Mouse (Mus musculus) CD4-positive, CD25-positive, alpha-beta regulatory T cell, adult 9 weeks (primary cell): Measurements from ENCODE around the gene Ankrd31. TPM values are rescaled to one million over a fixed set of nuclear protein-coding genes. Genes with fewer than 3 reads are reported as not detected.

Experiments used
- polyA plus RNA-seq: library from polyadenylated mRNA; unstranded; fragments of 100-300 nt; shearing (Covaris generic); gene quantifications from one replicate; pipeline ENCODE4 v1.2.1, GENCODE M21; 2017

Ankrd31 gene
- not detected for polyA plus RNA-seq

GRCm38 (mm10) chr13:96748109-96748845 lies at the start of gene Ankrd31:
Gene Ankrd31, plus strand, starts transcription at chr13:96748272.

GRCm38 (mm10) chr13:96923999-96924961 lies 176.2 kb downstream of the Ankrd31 start, which contains the start of gene Gcnt4:
Gene Gcnt4, plus strand, starts transcription at chr13:96924689.

Other genes with a start within 250 kb of the Ankrd31 start
- gene Polk, start 205.7 kb upstream of the Ankrd31 start, polyA plus RNA-seq: 23.9 TPM
- gene Col4a3bp, start 205.7 kb upstream of the Ankrd31 start, polyA plus RNA-seq: 5.6 TPM
- 82.8 TPM for gene Hmgcr, start 77.3 kb upstream of the Ankrd31 start, polyA plus RNA-seq
- not detected for gene Gcnt4, start 176.4 kb downstream of the Ankrd31 start, polyA plus RNA-seq